Mouse (Mus musculus): Measurements from ENCODE around the gene Fam241b.

- TF ChIP-seq CTCF (IDR thresholded peaks at IDR 0.05 in 2 of 3, conservative IDR thresholded peaks at IDR 0.05 in 1 of 3; ENCODE audit: control insufficient read depth in 1 of 3, insufficient read depth in 1 of 3, low read depth in 2 of 3, low read length in 3 of 3, poor library complexity in 1 of 3, severe bottlenecking in 1 of 3): no peak
- TF ChIP-seq EP300 (IDR thresholded peaks at IDR 0.05; ENCODE audit: low read depth in 1 of 2, low read length in 2 of 2): no peak
- no peak for TF ChIP-seq MAFK (IDR thresholded peaks at IDR 0.05; ENCODE audit: borderline replicate concordance, low read depth, low read length)
These were observed 73.8 kb downstream of the Fam241b start for GRCm38 (mm10) chr10:62069946-62070345.
